Mouse (Mus musculus) heart, postnatal 4 days (tissue): ENCODE measurements at regions not wholly inside any gene's neighbourhood (a gene's known extent, or its start where the extent isn't known, plus 50 kb on each side); places are given as distances from the start of the nearest gene placed in this dataset.

Experiments used
- DNase-seq: peaks from one replicate; pipeline ENCODE4 v3.0.0; 2021

- DNase-seq = no peak
Observed at GRCm38 (mm10) chr11:7010858-7011257, 52.4 kb upstream of the Adcy1 start.

- DNase-seq = no peak
Observed at GRCm38 (mm10) chr11:6999329-6999728, 64.0 kb upstream of the Adcy1 start.

DNA sequence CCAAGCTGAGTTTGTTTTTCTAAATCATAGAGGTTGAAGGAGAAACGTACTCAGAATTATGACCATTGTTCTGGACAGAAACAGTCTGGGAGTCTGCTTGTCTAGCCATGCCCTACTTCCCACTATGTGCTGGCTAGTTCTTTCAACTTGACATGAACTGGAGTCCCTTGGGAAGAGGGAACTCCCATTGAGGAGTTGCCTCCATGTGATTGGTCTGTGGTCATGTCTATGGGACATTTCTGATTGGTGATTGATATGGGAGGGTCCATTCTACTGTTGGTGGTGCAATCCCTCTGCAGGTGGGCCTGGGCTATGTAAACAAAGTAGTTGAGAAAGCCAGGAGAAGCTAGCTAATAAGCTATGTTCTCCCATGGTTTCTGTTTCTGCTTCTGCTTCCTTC, 64.5 kb upstream of the Adcy1 start:
- no peak for DNase-seq

- no peak for DNase-seq
Observed at GRCm38 (mm10) chr11:6997508-6997907, 65.8 kb upstream of the Adcy1 start.

- no peak for DNase-seq
Observed at GRCm38 (mm10) chr11:6993731-6994130, 69.6 kb upstream of the Adcy1 start.

DNA sequence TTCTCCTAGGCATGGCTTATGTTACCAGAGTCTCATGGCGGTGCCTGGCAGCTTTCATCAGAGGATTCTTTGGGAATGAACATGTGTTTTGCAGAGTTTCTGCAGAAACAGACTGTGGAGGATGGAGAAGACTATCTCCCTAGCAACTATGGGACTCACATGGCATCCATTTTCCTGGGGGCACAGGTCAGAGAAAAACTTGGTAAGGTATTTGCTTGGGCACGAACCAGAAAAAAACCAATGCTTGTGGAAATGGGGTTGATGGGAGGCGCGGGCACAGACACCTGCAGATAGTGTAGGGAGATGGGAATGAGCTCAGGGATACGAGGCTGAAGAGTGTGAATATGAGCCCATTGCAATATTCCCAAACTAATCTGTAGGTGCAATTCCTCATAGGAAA, 71.7 kb upstream of the Adcy1 start:
- no peak for DNase-seq

- no peak for DNase-seq
Observed at GRCm38 (mm10) chr11:6990711-6991110, 72.6 kb upstream of the Adcy1 start.

GRCm38 (mm10) chr11:6988884-6989824, 74.1 kb upstream of the Adcy1 start:
- no peak for DNase-seq

DNA sequence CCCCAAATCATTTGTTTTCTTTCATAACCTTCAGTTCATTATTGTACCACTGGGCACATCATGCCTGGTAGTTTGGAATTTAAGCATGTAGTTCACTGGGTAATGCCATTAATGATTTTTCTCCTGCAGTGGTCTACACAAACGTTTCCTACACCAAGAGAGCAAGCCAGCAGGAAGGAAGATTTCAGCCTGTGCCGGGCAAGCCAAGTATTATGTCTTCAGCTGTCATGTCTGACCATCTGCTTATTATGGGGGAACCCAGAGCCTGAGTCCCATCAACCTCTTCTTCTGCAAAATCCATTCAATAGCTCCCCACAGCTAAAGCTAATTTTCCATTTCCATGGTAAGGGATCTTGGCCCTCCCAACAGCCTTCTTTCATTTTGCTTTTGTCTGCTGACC, 75.3 kb upstream of the Adcy1 start:
- DNase-seq = no peak

- DNase-seq = no peak
Observed at GRCm38 (mm10) chr11:6987105-6987504, 76.2 kb upstream of the Adcy1 start.

GRCm38 (mm10) chr11:6982076-6982475, 81.2 kb upstream of the Adcy1 start:
- DNase-seq = no peak

DNA sequence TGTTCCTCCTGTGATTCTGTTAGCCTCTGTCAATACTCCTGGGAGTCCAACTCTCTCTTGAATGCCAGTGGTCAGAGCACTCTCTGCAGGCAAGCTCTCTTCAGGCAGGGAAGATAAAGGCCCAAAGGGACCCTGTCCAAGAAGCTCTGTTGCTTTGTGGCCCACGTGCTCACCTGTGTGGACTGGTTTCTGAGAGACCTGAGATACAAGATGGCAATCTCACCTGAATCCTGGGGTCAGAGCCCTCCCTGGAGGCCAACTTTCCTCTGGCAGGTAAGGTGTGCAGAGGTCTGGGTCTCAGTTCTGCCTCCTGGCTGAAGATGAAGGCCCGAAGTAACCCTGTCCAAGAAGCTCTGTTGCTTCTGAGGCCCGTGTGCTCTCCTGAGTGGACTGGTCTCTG, 83.6 kb upstream of the Adcy1 start:
- no peak for DNase-seq

DNA sequence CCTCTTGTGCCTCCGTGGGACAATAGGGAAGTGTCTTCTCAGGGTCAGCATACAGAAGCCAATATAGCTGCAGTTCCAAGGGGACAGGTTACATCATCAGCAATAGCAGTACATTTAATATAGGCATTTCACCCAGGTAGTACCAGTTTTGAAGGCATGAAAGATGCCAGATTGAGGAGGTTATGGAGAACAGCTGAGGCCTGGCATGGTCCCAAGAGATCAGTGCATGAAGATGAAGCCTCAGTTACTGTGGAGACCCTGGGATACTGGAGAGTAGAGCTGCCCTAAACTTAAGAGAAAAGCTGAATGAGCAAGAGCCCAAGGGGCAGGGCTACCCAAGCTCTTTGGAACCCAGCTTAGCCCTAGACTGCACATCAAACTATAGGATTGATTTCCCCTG, 94.1 kb upstream of the Adcy1 start:
- no peak for DNase-seq

DNA sequence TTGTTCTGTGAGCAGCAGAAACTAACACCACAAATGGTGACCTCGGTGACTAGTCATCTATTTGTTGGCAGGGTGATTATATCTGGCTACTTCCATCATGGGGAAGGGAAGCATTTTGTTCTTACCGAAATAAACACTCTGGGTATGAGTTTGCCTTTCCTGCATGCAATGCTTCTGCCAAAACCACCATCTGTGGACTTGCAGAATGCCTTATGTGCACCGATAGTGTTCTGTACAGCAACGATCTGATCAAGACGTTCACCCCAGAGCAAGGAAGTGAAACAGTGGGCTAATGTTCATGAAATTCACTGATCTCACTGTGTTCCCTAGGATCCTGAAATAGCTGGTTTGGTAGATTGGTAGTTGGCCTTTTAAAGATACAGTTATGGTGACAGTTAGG, 96.3 kb upstream of the Adcy1 start:
- DNase-seq = no peak

GRCm38 (mm10) chr11:6964524-6964923, 98.8 kb upstream of the Adcy1 start:
- DNase-seq = no peak

- DNase-seq = no peak
Observed at GRCm38 (mm10) chr11:6963600-6963999, 99.7 kb upstream of the Adcy1 start.

- DNase-seq = no peak
Observed at GRCm38 (mm10) chr11:6962786-6963575, 100.3 kb upstream of the Adcy1 start.

DNA sequence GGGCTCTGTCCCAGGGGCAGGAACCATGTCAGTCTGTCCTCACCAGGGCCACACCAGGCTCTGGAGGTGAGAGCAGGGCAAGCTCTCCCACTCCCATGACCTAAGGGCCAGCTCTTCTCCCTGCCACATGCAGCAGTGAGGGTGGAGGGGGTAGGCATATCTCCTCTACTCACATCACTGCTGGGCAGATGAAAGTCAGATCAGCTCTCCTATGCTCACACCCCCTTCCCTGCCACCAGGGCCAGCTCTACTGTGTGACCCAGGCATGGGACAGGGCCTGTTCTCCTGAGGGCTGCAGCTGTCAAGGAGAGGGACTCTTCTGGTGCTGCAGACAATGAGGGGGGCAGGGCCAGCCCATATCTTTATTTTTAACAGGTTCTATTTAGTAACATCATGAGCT, 101.0 kb upstream of the Adcy1 start:
- no peak for DNase-seq

DNA sequence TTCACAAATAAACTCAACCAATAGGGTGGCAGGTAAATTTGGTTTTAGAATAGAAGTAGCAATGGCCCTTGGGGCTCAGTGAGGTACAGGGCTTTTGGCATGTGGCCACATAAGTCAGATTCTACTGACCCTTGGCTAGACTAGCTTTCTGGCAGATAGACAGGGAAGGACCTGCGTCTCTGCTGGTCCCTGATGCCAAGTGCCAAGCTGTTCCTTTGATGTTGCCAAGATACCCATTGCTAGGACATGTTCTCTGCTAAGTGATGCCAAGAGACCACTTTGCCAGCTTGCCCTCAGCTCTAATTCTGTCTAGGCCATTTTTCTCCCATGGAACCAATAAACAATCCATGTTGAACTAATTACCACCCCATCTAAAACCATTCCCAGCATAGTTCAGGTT, 110.5 kb upstream of the Adcy1 start:
- DNase-seq = no peak

DNA sequence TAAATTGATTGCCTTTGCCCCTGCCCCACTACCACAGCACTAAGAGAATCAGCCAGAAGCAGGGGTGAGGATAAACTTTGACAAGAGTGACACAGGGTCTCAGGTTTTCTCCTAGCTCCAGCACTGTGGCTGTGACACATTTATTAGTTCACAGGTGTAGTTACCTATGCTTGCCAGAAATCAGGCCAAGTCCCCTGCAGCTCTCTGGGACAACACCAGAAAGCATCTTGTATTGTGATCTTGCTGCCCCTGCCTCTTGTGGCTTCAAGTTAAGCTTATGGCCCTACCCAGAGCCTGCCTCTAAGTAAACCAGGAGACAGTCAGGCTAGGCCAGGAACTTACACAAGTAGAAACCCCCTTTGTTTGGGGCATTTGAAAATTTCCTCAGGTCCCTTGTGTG, 111.9 kb upstream of the Adcy1 start:
- no peak for DNase-seq

DNA sequence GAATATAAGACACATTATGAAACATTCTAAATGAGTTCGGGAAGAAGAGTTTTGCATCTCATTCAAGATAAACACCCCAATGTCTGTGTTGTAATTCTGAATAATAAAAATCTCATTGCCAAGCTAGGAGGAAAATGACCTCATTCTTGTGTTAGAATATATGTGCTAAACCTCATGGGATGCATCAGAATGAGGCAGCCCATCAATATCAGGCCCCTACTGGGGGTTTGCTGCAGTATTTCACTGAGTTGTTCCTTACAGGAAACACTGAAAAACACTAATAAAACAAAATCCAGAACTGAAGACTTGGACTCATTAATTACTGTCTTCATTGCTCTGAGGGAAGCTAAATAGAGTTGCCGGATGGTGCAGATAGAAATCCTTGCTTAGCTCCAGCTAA, 111.6 kb upstream of the Gm11983 start:
- DNase-seq = no peak

GRCm38 (mm10) chr11:6934157-6934556, 96.7 kb upstream of the Gm11983 start:
- DNase-seq = no peak

DNA sequence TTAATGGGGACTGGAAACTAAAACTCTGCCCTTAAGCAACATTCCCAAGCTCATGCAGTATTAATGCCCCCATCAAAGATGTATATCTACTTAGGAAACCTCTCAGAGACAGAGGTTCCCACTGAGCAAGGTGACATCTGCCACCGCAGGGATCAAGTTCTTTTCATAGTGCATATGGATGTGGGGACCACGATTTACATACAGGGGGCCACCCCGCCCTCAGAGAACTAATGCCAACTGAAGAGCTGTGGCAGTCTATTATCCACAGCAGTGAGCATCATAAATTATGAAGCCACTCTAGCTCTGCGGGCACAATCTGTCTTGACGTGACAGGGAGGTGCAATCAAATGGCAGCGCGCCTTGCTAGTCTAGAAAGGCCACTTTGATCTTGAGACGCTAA, 88.6 kb upstream of the Gm11983 start:
- no peak for DNase-seq

- DNase-seq = no peak
Observed at GRCm38 (mm10) chr11:6924476-6924875, 87.0 kb upstream of the Gm11983 start.
